Mouse (Mus musculus) embryo, embryonic 9.5 days (tissue): Measurements from ENCODE around the gene Ankrd13b.

Experiments
- DNase-seq: peaks from one replicate; pipeline ENCODE4 v3.0.0-alpha.2; 2017; ENCODE audit errors: extremely low spot score

The Ankrd13b gene

GRCm38 (mm10) chr11:77492311-77492871, 2.9 kb upstream of the Ankrd13b start:
- peak; percentile 48 for DNase-seq

- no peak for DNase-seq
Observed at GRCm38 (mm10) chr11:77491502-77492291, 2.2 kb upstream of the Ankrd13b start.

- peak; percentile 98 for DNase-seq
Observed at GRCm38 (mm10) chr11:77491123-77491501, 1.6 kb upstream of the Ankrd13b start.

DNA sequence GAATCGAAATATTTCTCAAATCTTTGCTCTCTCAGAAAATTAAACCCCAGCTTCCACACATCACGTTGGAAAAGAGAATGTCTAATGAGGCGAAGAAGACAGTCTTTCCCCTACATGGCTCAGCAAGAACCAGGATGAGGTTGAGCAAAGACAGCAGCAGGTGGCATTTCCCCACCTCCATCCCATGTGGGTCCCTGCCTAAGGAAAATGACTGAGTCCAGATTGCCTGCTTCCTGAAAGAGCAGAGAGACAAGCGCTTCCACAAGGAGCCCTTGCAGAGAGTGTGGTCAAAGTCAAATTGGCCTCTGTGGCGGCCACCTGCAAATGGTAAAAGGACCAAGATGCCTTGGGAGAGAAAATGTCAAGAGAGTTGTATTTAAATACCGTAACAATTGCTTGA, 973 bp upstream of the Ankrd13b start:
- DNase-seq = no peak

- DNase-seq = peak; percentile 46
Observed at GRCm38 (mm10) chr11:77488771-77489581, 502 bp downstream of the Ankrd13b start.

- DNase-seq = no peak
Observed at GRCm38 (mm10) chr11:77486798-77487197, 2.7 kb downstream of the Ankrd13b start.

- DNase-seq = no peak
Observed at GRCm38 (mm10) chr11:77485229-77485628, 4.2 kb downstream of the Ankrd13b start.

- no peak for DNase-seq
Observed at GRCm38 (mm10) chr11:77483510-77484255, 5.8 kb downstream of the Ankrd13b start.

- DNase-seq = no peak
Observed at GRCm38 (mm10) chr11:77483043-77483442, 6.4 kb downstream of the Ankrd13b start.

- DNase-seq = no peak
Observed at GRCm38 (mm10) chr11:77476895-77477294, 12.6 kb downstream of the Ankrd13b start.

- no peak for DNase-seq
Observed at GRCm38 (mm10) chr11:77476216-77476615, 13.3 kb downstream of the Ankrd13b start.

GRCm38 (mm10) chr11:77472775-77473174, 16.7 kb downstream of the Ankrd13b start:
- no peak for DNase-seq

GRCm38 (mm10) chr11:77471407-77471806, 18.1 kb downstream of the Ankrd13b start:
- DNase-seq = no peak

GRCm38 (mm10) chr11:77468397-77468796, 21.1 kb downstream of the Ankrd13b start:
- DNase-seq = no peak

DNA sequence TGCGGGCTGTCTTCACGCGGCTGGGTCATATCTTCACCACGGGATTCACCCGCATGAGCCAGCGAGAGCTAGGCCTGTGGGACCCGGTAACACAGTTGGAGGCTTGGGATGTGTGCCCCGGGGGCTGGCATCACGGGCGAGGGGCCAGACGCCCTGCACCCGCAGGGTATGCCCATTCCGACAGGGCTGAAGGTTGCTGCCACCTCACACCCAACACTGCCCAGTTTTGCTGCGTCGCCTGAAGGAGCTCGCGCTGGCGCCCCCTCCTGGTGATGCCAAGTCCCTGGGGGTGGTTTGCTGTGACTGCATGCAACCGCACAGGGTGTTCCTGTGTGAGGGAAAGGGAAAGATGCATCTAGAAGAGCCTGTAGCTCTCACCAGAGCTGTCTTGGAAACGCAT, 21.7 kb downstream of the Ankrd13b start:
- DNase-seq = peak; percentile 60

GRCm38 (mm10) chr11:77467157-77467556, 22.3 kb downstream of the Ankrd13b start:
- peak; percentile 72 for DNase-seq

- DNase-seq = no peak
Observed at GRCm38 (mm10) chr11:77466544-77466943, 22.9 kb downstream of the Ankrd13b start.

GRCm38 (mm10) chr11:77465111-77465510, 24.4 kb downstream of the Ankrd13b start:
- DNase-seq = no peak

DNA sequence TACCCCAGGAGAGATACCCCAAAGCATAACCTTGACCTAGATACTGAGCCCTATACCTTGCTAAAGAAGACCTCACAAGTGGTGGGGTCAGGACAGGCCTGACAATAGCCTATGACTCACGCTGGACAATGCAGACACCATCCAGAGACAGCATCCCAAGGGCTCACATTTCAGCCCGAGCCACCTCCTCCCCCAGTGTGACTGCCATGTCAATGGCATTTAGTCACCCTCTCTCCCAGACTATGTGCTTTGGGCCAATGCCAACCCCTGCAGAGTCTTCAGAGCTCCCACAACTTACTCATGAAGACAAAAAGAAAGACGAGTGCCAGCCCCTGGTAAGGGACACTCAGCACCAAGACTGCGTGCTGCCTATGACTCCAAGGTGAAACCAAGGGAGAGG, 24.8 kb downstream of the Ankrd13b start:
- no peak for DNase-seq

DNA sequence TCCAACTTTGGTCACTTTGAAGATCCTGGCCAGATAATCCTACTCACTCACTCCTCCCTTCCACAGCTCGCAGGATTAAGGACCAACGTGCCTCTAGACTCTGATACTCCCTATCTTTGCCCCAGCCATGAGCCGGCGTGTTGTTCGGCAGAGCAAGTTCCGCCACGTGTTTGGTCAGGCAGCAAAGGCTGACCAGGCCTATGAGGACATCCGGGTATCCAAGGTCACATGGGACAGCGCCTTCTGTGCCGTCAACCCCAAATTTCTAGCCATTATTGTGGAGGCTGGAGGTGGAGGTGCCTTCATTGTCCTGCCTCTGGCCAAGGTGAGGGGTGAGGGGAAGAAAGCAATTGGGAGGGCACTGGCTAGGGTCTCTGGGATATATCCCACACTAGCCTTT, 25.7 kb downstream of the Ankrd13b start:
- no peak for DNase-seq

DNA sequence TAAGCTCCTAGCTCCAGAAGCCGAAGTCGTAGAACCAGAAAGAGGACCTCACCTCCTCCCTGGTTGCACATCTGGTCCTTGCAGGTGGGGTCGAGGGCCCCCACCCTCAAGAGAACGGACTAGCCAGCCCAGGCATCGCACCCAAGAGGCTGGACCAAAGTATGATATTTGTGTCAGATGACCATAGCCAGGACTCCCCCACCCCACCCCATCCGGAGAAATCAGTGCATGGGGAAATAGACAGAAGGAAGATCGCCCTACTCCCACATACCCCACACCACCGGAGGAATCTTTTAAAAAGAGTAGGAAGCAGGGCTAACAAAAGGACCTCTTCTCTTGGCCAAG, 26.4 kb downstream of the Ankrd13b start:
- DNase-seq = no peak
